Mouse (Mus musculus) intestine, embryonic 16.5 days (tissue): ENCODE data around the gene Zfp114. TPM values are rescaled to one million over a fixed set of nuclear protein-coding genes. Genes with fewer than 3 reads are reported as not detected.

Experiments used
- ATAC-seq: fragments of 200-750 bp; cut with Nextera tagmentation; 2 replicates; pipeline ENCODE4 v1.8.0; 2017; ENCODE audit warnings: moderate TSS enrichment, moderate library complexity
- H3K27ac ChIP-seq: fragments of 300-500 bp; sonication (generic); 2 replicates; pipeline ENCODE4 v1.5.1; 2014; ENCODE audit warnings: mild to moderate bottlenecking, low read length
- H3K27me3 ChIP-seq: fragments of 300-500 bp; sonication (generic); replicated peaks from 2 replicates; pipeline ENCODE4 v1.6.1; 2014; ENCODE audit warnings: low read length, control low read depth, mixed read lengths; ENCODE audit not compliant: control insufficient read depth, insufficient read depth
- H3K36me3 ChIP-seq: fragments of 300-500 bp; sonication (generic); 2 replicates; pipeline ENCODE4 v1.6.1; 2014; ENCODE audit warnings: low read length, control low read depth; ENCODE audit not compliant: control insufficient read depth, insufficient read depth
- H3K4me1 ChIP-seq: fragments of 300-500 bp; sonication (generic); 2 replicates; pipeline ENCODE4 v1.6.1; 2014; ENCODE audit warnings: low read length, control low read depth, mixed read lengths; ENCODE audit not compliant: control insufficient read depth, insufficient read depth
- H3K4me2 ChIP-seq: fragments of 300-500 bp; sonication (generic); 2 replicates; pipeline ENCODE4 v1.6.1; 2014; ENCODE audit warnings: low read depth, low read length, control low read depth
- H3K4me3 ChIP-seq: fragments of 300-500 bp; sonication (generic); 2 replicates; pipeline ENCODE4 v1.5.1; 2014; ENCODE audit warnings: mild to moderate bottlenecking, low read length
- H3K9ac ChIP-seq: fragments of 300-500 bp; sonication (generic); 2 replicates; pipeline ENCODE4 v1.6.1; 2014; ENCODE audit warnings: low read depth, low read length
- H3K9me3 ChIP-seq: fragments of 300-500 bp; sonication (generic); 2 replicates; pipeline ENCODE4 v1.6.1; 2016; ENCODE audit warnings: low read length, control low read depth; ENCODE audit not compliant: control insufficient read depth
- WGBS: fragments of 180-500 bp; shearing (Covaris S2); extraction: QIAGEN DNeasy Blood & Tissue Kit; methylation state at CpG from one replicate; pipeline ENCODE4 v1.1.7; 2014; 5-methylcytosine and 5-hydroxymethylcytosine counted together
- polyA plus RNA-seq: library from polyadenylated mRNA; unstranded; fragments of >200 nt; fragmentation: Nextera tagmentation; extraction: Ambion mirVana; gene quantifications from 2 replicates; pipeline ENCODE4 v1.2.1, GENCODE M21; 2015

Gene Zfp114
- 2.5 and 3.4 TPM in 2 replicates for polyA plus RNA-seq

DNA sequence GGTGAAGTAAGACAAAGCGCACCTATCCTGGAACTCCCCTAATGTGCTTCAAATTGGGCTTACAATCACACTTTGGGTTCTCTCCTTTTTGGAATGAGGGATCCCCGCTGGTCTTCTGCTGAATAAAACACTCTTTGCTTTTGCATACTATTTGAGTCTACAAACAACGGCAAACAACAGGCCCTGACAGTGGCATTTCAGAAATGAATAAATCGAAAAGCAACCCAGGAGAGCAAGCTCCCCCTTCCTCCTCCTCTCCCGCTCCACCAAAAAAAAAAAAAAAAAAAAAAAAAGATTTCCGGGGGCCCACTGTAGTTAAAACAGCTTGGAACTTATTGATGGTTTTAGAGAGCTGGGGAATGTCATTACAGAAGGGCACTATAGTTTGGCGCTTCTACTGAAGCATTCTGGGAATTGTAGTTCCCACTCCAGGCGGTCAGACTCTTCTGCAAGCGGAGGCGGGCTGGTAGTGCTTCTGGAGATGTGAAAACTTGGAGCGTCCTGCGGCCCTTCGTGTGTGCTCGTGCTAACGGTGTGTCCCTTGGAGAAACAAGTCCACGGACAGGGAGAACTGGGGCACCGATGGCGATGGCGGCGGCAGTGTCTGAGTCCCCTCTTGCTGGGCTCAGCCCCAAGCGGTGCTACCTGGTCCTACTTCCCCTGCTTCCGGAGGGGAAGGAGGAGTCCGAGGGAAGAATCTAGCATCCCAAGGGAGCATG lies at the start of gene Zfp114:
TSS of gene Zfp114 (plus strand) at position 443 of the 719 bp plus-strand sequence.
- no peaks in the 10 kb centered on the region for H3K36me3 ChIP-seq
- WGBS: 13% methylated on average over 23 of the region's 23 CpGs
- no peaks in the 10 kb centered on the region for H3K27me3 ChIP-seq
- H3K4me1 ChIP-seq: no peaks in the 10 kb centered on the region
- peak within 1 kb of the TSS; percentile 65; the same call in 1 of the 2 replicates for H3K27ac ChIP-seq
- H3K9me3 ChIP-seq: no peaks in the 10 kb centered on the region
- H3K9ac ChIP-seq: peak within 1 kb of the TSS; percentile 78
- ATAC-seq: peak; percentile 94
- peak within 1 kb of the TSS; percentile 63 for H3K4me3 ChIP-seq
- peak within 1 kb of the TSS; percentile 49 for H3K4me2 ChIP-seq

DNA sequence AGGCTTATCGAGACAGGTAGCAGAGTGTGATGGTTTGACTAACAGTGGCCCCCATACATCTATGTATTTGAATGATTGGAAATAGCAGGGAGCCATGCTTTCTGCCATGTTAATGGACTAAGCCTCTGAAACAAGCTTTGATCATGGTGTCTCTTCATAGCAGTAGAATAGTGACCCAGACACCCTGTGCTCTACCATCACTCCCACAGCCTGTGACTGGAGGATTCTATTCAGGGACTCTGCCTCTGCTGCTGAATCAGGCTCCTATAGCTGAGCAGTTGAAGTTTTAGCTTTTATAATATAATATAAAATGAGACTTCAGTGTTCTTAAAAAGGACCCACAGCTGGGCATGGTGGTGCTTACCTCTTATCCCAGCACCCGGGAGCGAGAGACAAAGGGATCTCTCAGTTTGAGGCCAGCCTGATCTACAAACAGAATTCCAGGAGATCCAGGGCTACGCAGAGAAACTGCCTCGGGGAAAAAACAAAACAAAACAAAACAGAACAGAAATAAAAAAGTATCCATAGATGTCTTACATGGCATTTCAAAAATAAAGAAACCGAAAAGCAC lies 41.4 kb upstream of the Zfp114 start:
- Histone ChIP-seq H3K4me3 (peak overlapping the region; percentile 75), H3K9ac (peak overlapping the region; percentile 80), H3K27ac (no peak overlapping the region), H3K9me3 (no peaks in the 10 kb centered on the region), H3K27me3 (no peaks in the 10 kb centered on the region), H3K36me3 (0 out of 2 replicates have a peak, but pooled peaks cover 2% of the 10 kb centered on the region), H3K4me1 (no peaks in the 10 kb centered on the region; the same call in 1 of the 2 replicates), H3K4me2 (peak overlapping the region; percentile 63)
- 17% methylated on average over 6 of the region's 6 CpGs for WGBS
- peak; percentile 56 for ATAC-seq

DNA sequence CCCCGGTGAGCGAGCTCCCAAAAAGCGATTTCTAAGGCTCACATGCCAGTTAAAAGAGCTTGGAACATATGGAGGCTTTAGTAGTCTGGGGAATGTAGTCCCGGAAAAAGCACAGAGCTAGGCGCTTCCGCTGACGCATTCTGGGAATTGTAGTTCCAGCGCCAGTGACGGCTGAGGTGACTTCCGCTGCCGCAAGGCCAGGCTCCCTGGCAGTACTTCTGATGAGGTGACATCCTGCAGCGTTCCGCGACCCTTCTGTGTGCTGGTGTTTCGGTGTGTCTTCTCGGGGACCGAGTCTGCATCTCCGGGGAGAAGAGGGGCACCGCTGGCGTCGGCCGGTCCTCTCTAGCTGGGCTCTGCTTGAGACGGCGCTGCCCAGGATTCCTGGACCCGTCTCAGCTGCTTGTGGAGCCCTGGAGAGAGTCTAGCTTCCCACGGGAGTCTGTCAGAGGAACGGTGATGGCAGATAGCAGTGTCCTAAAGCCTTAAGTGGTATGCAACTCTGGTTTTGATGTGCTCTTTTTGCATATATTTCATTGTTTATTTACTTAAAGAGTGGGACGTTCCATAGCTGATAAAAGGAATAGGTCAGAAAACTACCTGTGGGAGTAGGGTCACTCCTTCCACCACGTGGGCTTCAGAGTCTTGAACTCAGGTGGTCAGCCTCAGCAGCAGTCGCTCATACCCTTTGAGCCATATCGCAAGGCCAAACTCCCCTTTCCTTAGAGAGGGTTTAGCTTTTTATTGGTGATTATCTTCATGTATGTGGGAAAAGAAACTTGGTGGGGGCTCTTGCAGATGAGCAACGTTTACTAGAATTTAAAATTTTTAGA lies 40.6 kb upstream of the Zfp114 start, which contains the start of gene Zfp235:
TSS of gene Zfp235 (plus strand) at position 174 of the 833 bp plus-strand sequence.
- H3K4me3 ChIP-seq: peak within 1 kb of the TSS; percentile 75
- no peaks in the 10 kb centered on the region for H3K9me3 ChIP-seq
- H3K4me2 ChIP-seq: peak within 1 kb of the TSS; percentile 63
- H3K27ac ChIP-seq: no peak within 1 kb of the TSS; the same call in 1 of the 2 replicates
- 0 out of 2 replicates have a peak, but pooled peaks cover 2% of the 10 kb centered on the region for H3K36me3 ChIP-seq
- no peaks in the 10 kb centered on the region; the same call in 1 of the 2 replicates for H3K4me1 ChIP-seq
- H3K9ac ChIP-seq: peak within 1 kb of the TSS; percentile 80
- H3K27me3 ChIP-seq: no peaks in the 10 kb centered on the region
- 2% methylated on average over 32 of the region's 32 CpGs for WGBS
- ATAC-seq: peak; percentile 98

DNA sequence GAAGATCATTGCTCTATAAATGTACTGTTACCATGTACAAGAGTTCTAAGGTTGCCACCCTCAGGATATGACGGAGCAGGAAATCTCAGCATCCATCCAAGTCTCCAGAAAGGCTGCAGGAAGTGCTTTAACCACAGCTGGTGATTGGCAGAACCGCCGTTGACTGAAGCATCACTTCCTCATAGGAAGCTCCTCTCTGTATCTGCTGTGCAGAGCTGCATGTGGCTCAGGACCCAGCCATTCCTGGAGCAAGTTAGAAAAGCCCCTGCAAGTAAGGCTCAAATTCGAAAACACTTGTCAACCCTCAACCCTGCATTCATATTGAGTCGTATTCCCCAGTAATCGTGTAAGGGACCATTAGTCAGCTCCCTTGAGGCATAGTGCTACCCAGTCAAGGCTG lies 32.3 kb upstream of the Zfp114 start:
- Histone ChIP-seq H3K4me2 (no peak overlapping the region), H3K9me3 (no peaks in the 10 kb centered on the region), H3K27ac (no peak overlapping the region), H3K9ac (no peak overlapping the region), H3K36me3 (peaks cover 13% of the 10 kb centered on the region; the same call in 1 of the 2 replicates), H3K27me3 (no peaks in the 10 kb centered on the region), H3K4me1 (no peaks in the 10 kb centered on the region), H3K4me3 (no peak overlapping the region)
- 91% methylated on average over 6 of the region's 6 CpGs for WGBS
- ATAC-seq: no peak

DNA sequence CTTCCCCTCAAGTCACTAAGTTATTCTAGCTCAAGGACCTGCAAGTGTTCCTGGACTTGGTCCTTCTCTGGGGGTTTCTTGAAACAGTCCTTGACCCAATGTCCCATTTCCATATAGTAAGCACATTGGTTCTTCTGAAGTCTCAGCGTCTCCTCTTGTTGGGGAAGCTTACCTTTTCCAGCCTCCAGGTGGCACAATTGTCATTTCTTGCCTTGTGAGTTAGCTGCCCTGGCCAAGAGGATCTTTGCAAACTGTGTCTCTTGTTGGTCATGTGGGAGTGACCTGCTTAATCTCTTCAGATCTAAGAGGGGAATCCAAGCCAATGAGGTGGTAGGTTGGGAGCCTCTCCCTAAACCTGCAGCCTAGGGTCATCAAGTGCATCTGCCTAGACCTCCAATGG lies 21.6 kb upstream of the Zfp114 start:
- ATAC-seq: no peak
- 4% methylated on average over 1 of the region's 1 CpGs for WGBS

DNA sequence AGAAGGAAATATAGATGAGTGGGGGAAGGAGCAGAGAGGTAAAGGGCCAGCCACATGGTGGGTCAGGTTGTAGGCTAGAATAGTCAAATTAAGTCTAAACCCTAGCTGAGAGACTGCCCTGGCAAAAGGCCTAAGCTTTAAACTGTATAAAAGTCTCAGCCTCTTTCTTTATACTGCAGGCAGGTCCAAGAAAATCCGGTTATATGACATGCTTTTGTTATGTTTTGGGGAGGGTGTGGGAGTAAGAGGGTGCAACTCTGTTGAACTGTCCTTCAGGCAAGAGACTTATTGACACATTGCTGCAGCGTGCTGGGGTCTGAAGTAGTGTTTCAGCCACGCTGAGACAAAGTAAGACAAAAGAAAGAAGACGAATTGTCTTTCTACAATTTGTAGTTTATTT lies 2.7 kb upstream of the Zfp114 start:
- H3K27me3 ChIP-seq: no peaks in the 10 kb centered on the region
- no peak overlapping the region for H3K9ac ChIP-seq
- H3K27ac ChIP-seq: no peak overlapping the region
- no peak overlapping the region for H3K4me3 ChIP-seq
- no peaks in the 10 kb centered on the region for H3K36me3 ChIP-seq
- H3K4me2 ChIP-seq: no peak overlapping the region
- WGBS: 67% methylated on average over 4 of the region's 4 CpGs
- no peaks in the 10 kb centered on the region for H3K4me1 ChIP-seq
- H3K9me3 ChIP-seq: no peaks in the 10 kb centered on the region
- ATAC-seq: no peak

More for the DNA sequence above, 21.6 kb upstream of the Zfp114 start:
- H3K27ac ChIP-seq: no peak overlapping the region
- H3K4me3 ChIP-seq: no peak overlapping the region
- no peaks in the 10 kb centered on the region for H3K9me3 ChIP-seq
- no peak overlapping the region for H3K9ac ChIP-seq
- H3K27me3 ChIP-seq: no peaks in the 10 kb centered on the region
- H3K4me2 ChIP-seq: no peak overlapping the region
- no peaks in the 10 kb centered on the region for H3K36me3 ChIP-seq
- H3K4me1 ChIP-seq: no peaks in the 10 kb centered on the region

DNA sequence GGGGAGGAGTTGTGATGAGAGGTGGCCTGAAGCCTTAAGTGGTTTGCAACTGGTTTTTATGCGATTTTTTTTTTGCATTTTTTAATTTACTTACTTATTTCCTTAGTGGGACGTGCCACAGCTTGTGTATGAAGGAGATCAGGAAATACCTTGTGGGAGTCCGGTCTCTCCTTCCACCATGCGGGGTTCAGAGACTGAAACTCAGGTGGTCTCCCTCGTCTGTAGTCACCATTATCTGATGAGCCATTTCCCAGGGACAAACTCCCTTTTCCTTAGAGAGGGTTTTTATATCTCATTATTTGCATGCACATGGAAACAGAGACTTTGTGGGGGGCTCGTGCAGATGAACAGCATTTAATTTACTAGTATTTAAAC lies 464 bp downstream of the Zfp114 start:
- Histone ChIP-seq H3K4me1 (no peaks in the 10 kb centered on the region), H3K4me3 (peak overlapping the region; percentile 63), H3K9ac (peak overlapping the region; percentile 78), H3K9me3 (no peaks in the 10 kb centered on the region), H3K4me2 (peak overlapping the region; percentile 49), H3K27me3 (no peaks in the 10 kb centered on the region), H3K27ac (no peak overlapping the region), H3K36me3 (no peaks in the 10 kb centered on the region)
- peak; percentile 32; the same call in 1 of the 2 replicates for ATAC-seq
- WGBS: 57% methylated on average over 6 of the region's 6 CpGs

DNA sequence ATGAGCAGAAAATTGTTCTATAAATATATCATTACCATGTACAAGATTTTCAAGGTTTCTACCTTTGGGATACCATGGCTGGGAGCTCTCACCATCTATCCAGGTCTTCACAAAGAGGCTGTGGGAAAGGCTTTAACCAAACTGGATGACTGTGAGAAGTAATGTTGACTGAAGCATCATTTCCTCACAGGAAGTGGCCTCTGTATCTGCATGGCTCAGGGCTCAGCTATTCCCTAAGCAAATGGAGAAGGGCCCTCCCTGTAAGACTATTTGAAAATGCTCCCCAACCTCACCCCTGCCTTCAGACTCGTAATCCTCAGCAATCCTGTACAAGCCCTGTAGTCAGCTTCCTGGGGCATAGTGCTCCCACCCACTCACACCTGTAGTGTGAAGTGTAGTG lies 12.8 kb downstream of the Zfp114 start:
- Histone ChIP-seq H3K27ac (no peak overlapping the region), H3K36me3 (no peaks in the 10 kb centered on the region), H3K27me3 (no peaks in the 10 kb centered on the region), H3K4me3 (no peak overlapping the region), H3K4me2 (no peak overlapping the region), H3K9ac (no peak overlapping the region), H3K4me1 (no peaks in the 10 kb centered on the region), H3K9me3 (no peaks in the 10 kb centered on the region)
- no peak for ATAC-seq
- 75% methylated on average over 1 of the region's 1 CpGs for WGBS
